Mouse (Mus musculus) cerebellum, adult 2 months (tissue): ENCODE data around the gene Cyba. TPM values are rescaled to one million over a fixed set of nuclear protein-coding genes. Genes with fewer than 3 reads are reported as not detected.

Source experiments
- DNase-seq, 2 experiments: peaks; one replicate each; pipeline ENCODE4 v3.0.0; 2021
- H3K27ac ChIP-seq: fragments of 200-500 bp; 2 replicates; pipeline ENCODE4 v1.5.1; 2012; ENCODE audit warnings: low read length, control low read depth, inconsistent platforms; ENCODE audit not compliant: insufficient read depth
- H3K27me3 ChIP-seq: fragments of 200-500 bp; 2 replicates; pipeline ENCODE4 v1.6.1; 2012; ENCODE audit warnings: inconsistent platforms, mild to moderate bottlenecking, low read length, moderate library complexity; ENCODE audit not compliant: control insufficient read depth, insufficient read depth
- H3K4me1 ChIP-seq: fragments of 200-500 bp; 2 replicates; pipeline ENCODE4 v1.6.1; 2011; ENCODE audit warnings: low read length; ENCODE audit not compliant: control insufficient read depth, insufficient read depth
- H3K4me3 ChIP-seq: fragments of 200-500 bp; replicated peaks from 2 replicates; pipeline ENCODE3; 2011; ENCODE audit warnings: mild to moderate bottlenecking, low read depth, low read length, control low read depth; ENCODE audit not compliant: insufficient read depth
- CTCF ChIP-seq: fragments of 200-500 bp; IDR thresholded peaks from 2 replicates; pipeline ENCODE4 v1.5.1; 2011; ENCODE audit warnings: low read depth, mild to moderate bottlenecking, control low read depth, low read length, moderate library complexity, borderline replicate concordance; ENCODE audit not compliant: insufficient read depth
- POLR2A ChIP-seq: fragments of 200-500 bp; IDR thresholded peaks from 2 replicates; pipeline ENCODE4 v1.6.1; 2011; ENCODE audit warnings: low read length, control low read depth, borderline replicate concordance; ENCODE audit not compliant: insufficient read depth
- WGBS: fragments of 180-500 bp; shearing (Covaris S2); methylation state at CpG from one replicate; pipeline ENCODE4 v1.1.7; 2018; 5-methylcytosine and 5-hydroxymethylcytosine counted together
- polyA plus RNA-seq: library from polyadenylated mRNA; depleted of rRNA; stranded (reverse); fragments of >200 nt; gene quantifications from 2 replicates; pipeline ENCODE4 v1.2.3, GENCODE M21; 2012

The Cyba gene
- polyA plus RNA-seq, 1 experiment = 12.0 TPM

GRCm38 (mm10) chr8:122436146-122436545 lies 3.4 kb upstream of the Cyba start:
- DNase-seq = no peak
- TF ChIP-seq POLR2A = no peak
- no peak for TF ChIP-seq CTCF
- WGBS = 92% methylated on average over 9 of the region's 9 CpGs
- Histone ChIP-seq H3K27ac (no peak overlapping the region), H3K4me1 (peaks cover 27% of the 10 kb centered on the region), H3K27me3 (no peaks in the 10 kb centered on the region), H3K4me3 (no peak overlapping the region)

GRCm38 (mm10) chr8:122435375-122435774 lies 2.6 kb upstream of the Cyba start:
- Histone ChIP-seq H3K27me3 (no peaks in the 10 kb centered on the region), H3K27ac (no peak overlapping the region), H3K4me3 (no peak overlapping the region), H3K4me1 (peaks cover 23% of the 10 kb centered on the region)
- TF ChIP-seq CTCF = peak; percentile 39; the same call in 1 of the 2 replicates
- no peak for TF ChIP-seq POLR2A
- no peak for DNase-seq
- WGBS = 96% methylated on average over 6 of the region's 6 CpGs

GRCm38 (mm10) chr8:122433269-122433905 lies 657 bp upstream of the Cyba start:
- no peak overlapping the region for H3K4me3 ChIP-seq
- DNase-seq = no peak
- no peak for TF ChIP-seq POLR2A
- TF ChIP-seq CTCF = no peak
- peaks cover 3% of the 10 kb centered on the region for H3K4me1 ChIP-seq
- 67% methylated on average over 11 of the region's 11 CpGs for WGBS
- H3K27me3 ChIP-seq = no peaks in the 10 kb centered on the region
- no peak overlapping the region for H3K27ac ChIP-seq

GRCm38 (mm10) chr8:122431694-122432442 lies 862 bp downstream of the Cyba start:
- Histone ChIP-seq H3K27me3 (no peaks in the 10 kb centered on the region), H3K27ac (no peak overlapping the region), H3K4me1 (no peaks in the 10 kb centered on the region), H3K4me3 (no peak overlapping the region)
- no peak for DNase-seq
- WGBS = 63% methylated on average over 18 of the region's 18 CpGs
- TF ChIP-seq POLR2A (no peak), CTCF (no peak)

GRCm38 (mm10) chr8:122430646-122431045 lies 2.1 kb downstream of the Cyba start:
- TF ChIP-seq CTCF = no peak
- no peak for TF ChIP-seq POLR2A
- Histone ChIP-seq H3K27ac (no peak overlapping the region), H3K4me3 (no peak overlapping the region), H3K27me3 (no peaks in the 10 kb centered on the region), H3K4me1 (no peaks in the 10 kb centered on the region)
- DNase-seq = no peak
- WGBS = 71% methylated on average over 3 of the region's 3 CpGs

DNA sequence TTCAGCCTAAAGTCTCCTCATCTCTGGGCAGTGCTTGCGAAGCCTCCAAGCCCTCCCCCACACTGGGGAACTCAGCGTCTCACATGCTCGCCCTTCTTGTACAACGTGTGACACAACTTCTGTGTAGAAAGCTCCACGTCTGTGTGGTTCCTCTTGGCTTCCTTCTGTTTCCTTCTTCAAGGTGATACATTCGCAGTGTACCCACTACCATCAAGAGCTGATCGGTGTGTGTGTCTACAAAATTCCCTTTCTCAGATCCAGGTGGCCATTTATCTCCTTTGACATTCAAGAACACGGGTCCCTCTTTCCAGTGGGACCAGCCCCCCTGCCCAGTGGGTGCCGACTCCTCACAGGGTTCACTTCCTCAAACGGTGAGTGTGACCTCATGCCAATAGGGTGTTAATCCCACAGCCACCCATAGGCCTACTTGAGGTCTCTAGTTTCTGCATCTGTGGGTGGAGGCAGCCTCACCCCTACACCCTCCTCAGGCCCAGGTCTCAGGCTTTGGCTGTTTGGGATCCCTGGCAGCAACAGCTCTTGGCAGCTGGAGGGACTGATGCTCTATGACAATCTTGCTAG lies 2.6 kb downstream of the Cyba start:
- no peak overlapping the region for H3K27ac ChIP-seq
- no peaks in the 10 kb centered on the region for H3K4me1 ChIP-seq
- no peak for DNase-seq
- no peak for TF ChIP-seq POLR2A
- no peak for TF ChIP-seq CTCF
- WGBS = 82% methylated on average over 10 of the region's 10 CpGs
- no peaks in the 10 kb centered on the region for H3K27me3 ChIP-seq
- no peak overlapping the region for H3K4me3 ChIP-seq

GRCm38 (mm10) chr8:122428163-122428562 lies 4.6 kb downstream of the Cyba start:
- WGBS = 92% methylated on average over 9 of the region's 9 CpGs
- DNase-seq = no peak
- 0 out of 2 replicates have a peak, but pooled peaks cover 3% of the 10 kb centered on the region for H3K4me1 ChIP-seq
- TF ChIP-seq POLR2A (no peak), CTCF (no peak)
- H3K4me3 ChIP-seq = no peak overlapping the region
- no peaks in the 10 kb centered on the region for H3K27me3 ChIP-seq
- no peak overlapping the region for H3K27ac ChIP-seq

- no peak for DNase-seq
- H3K27me3 ChIP-seq = no peaks in the 10 kb centered on the region
- H3K27ac ChIP-seq = no peak overlapping the region
- WGBS = 55% methylated on average over 7 of the region's 7 CpGs
- TF ChIP-seq POLR2A (no peak), CTCF (no peak)
- no peak overlapping the region for H3K4me3 ChIP-seq
- 0 out of 2 replicates have a peak, but pooled peaks cover 3% of the 10 kb centered on the region for H3K4me1 ChIP-seq
Measured at GRCm38 (mm10) chr8:122427607-122428006, 5.1 kb downstream of the Cyba start.
